Mouse (Mus musculus) ES-E14 (cell line): ENCODE measurements around the gene Slc35e2.

Experiments
- CHD2 ChIP-seq: IDR thresholded peaks from 2 replicates; pipeline ENCODE4 v1.6.1; 2014; ENCODE audit warnings: mild to moderate bottlenecking, low read depth, low read length, inconsistent platforms
- HCFC1 ChIP-seq: IDR thresholded peaks from 2 replicates; pipeline ENCODE4 v1.6.1; 2012; ENCODE audit warnings: low read length, inconsistent platforms, borderline replicate concordance; ENCODE audit not compliant: insufficient read depth
- MAFK ChIP-seq: IDR thresholded peaks from 2 replicates; pipeline ENCODE4 v1.6.1; 2014; ENCODE audit warnings: mild to moderate bottlenecking, low read depth, low read length, inconsistent platforms; ENCODE audit not compliant: insufficient read depth
- ZC3H11A ChIP-seq: IDR thresholded peaks from 2 replicates; pipeline ENCODE4 v1.6.1; 2012; ENCODE audit warnings: low read depth, mild to moderate bottlenecking, inconsistent platforms, low read length, borderline replicate concordance
- ZNF384 ChIP-seq: IDR thresholded peaks from 2 replicates; pipeline ENCODE4 v1.6.1; 2012; ENCODE audit warnings: low read depth, low read length, inconsistent platforms

- TF ChIP-seq ZNF384 (no peak), ZC3H11A (no peak), MAFK (no peak), CHD2 (no peak), HCFC1 (no peak)
Measured at GRCm38 (mm10) chr4:155573155-155573554, 28.1 kb upstream of the Slc35e2 start.
